Mouse (Mus musculus) adrenal gland, adult 8-10 months (tissue): ENCODE results near the gene Bex6. TPM values are rescaled to one million over a fixed set of nuclear protein-coding genes. Genes with fewer than 3 reads are reported as not detected.

ENCODE experiments used
- DNase-seq: peaks from one replicate; pipeline ENCODE4 v3.0.0; 2022
- total RNA-seq, 4 experiments: library from RNA; stranded (reverse); gene quantifications; 2 replicates each; pipeline ENCODE4 v1.2.4; 2022

The Bex6 gene
- total RNA-seq, result not detected

DNA sequence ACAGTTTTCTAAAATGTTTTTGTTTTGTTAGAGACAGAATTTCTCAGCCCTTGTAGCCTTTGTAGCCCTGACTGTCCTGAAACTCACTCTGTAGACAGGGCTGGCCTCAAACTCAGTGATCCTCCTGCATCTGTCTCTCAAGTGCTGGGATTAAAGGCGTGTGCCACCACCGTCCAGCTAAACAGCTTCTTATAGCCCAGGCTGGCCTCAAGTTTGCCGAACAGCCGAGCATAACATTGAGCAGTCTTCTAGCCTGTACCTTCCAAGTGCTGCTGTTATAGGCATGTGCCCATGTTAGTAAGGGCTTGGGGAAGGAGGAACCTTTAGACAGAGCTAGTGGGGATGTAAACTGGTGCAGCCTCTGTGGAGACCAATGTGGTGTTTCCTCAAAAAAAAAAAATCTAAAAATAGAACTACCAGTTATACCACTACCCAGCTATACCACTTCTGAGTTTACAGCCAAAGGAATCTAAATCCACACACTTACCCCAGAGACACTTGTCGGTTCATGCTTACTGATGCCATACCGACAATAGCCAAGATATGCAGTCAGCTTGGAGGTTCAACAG lies at the start of gene Bex6:
Gene Bex6, plus strand, starts transcription at position 491 of the 569 bp plus-strand sequence.
- no peak for DNase-seq

DNA sequence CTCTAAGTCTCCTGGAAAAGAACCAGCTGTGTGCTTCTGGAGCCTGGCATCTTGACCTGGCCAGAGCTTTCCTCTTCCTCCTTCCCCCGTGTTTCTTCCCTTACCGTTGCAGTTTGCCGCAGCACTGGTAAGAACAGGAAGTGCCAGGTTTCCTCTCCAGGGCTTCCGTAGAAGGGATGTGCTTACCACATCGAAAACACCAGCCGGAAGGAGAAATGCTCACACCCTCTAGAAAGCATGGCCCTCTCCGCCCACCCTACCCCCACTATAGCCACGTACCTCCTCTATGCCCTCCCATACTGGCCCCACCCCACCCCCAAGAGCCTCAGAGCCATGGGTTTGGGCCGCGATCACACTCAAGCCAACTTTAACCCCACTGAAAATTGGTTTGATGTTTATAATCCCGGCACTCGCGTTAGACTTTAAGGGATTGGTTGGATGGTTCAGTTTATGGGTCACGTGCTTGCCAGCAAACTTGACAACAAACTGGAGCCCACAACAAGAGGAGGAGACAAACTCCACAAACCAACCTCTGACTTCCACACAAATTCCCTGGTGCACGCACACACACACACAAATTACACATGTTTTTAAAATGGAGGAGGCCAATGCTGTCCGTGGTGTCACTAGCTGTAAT lies 49.3 kb upstream of the Bex6 start:
- DNase-seq, result no peak

DNA sequence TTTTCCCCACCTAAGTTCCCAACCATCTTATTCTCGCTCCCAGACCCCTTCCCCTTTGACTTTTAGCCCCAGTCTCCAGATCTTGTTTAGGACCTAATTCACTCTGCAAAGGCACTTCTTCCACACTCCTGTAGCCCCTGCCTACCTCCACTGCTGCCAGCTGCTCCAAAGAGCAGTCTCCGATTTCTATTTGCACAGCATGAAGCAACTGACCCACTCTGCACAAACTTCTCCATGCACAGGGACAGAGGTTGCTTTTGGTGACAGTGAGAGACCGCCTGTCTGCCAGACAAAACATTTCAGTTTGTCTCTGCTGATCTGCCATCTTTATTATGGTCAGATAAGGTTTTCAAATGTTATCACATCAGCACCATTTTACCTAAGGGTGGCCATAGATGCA lies 46.5 kb upstream of the Bex6 start:
- DNase-seq, result no peak

DNA sequence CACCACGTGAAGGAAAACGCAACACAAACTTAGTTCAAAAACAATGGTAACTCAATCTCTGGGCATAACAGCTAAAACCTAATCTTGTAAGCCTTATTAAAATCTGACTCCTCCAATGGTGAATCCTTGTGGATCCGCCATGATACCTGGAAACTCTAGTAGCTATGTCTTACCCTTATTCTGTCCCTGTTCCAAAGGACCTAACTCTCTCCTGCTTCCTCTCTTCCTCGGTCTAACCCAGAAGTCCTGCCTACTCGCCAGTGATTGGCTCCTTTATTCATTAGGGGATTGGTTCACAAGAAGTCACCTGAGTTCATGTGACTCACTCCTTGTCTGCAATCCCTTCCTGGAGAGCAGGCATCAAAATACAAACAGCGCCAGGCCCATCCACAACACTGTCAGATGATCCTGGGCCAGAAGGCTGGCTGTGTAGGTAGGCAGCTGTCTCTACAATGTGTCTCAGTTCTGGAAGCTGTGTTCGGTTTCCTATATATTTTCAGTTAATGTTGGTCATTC lies 43.7 kb upstream of the Bex6 start:
- no peak for DNase-seq

DNA sequence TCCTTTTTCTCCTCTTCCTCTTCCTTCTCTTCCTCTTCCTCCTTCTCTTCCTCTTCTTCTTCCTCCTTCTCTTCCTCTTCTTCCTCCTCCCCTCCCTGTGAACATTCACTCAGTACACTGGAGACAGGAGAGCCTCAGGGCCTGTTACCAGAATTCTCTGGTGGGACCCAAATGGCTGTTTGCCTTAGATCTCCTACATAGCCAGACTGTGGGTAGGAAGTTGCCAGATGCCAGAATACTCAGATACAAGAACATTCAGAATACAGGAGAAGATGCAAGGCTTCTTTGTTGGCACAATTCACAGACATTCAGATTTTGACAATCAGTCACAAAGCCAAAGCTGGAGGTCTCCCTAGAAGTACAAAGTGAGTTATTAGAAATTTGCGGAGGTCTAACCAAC lies 40.7 kb upstream of the Bex6 start:
- DNase-seq, result no peak

DNA sequence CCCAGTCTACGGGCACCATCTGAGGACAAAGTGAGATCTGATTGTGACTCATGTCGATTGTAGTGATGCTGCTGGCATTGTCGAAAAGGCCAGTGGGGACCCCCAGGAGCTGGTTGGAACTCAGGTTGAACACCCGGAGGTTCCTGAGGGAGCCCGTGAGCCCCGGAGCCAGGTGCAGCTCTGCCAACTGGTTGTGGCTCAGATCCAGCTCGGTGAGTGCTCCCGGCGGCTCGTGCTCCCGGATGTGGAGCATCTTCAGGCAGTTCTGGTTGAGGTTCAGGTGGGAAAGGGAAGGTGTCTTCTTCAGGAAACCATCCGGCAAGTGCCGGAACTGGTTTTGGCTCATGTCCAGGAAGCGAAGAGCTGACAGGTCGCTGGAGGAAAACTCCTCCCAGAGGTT lies 35.9 kb upstream of the Bex6 start:
- DNase-seq, result no peak

DNA sequence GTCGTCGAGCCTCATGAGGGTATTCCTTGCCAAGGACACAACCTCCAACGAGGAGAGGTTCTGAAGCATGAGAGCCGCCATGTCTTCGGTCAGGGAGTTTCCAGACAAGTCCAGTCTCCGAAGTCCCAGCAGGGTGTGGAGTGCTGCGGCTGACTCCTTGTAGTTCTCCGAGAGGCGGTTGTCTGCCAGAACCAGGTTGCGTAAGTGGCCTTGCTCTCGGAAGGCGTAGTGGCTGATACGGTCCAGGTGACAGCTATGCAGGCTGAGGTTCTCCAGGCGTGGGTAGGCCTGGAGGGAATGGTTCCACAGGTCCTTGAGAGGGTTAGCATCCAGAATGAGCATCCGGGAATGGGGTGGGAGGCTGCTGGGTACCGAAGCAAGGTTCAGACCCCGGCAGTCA lies 35.0 kb upstream of the Bex6 start:
- no peak for DNase-seq

DNA sequence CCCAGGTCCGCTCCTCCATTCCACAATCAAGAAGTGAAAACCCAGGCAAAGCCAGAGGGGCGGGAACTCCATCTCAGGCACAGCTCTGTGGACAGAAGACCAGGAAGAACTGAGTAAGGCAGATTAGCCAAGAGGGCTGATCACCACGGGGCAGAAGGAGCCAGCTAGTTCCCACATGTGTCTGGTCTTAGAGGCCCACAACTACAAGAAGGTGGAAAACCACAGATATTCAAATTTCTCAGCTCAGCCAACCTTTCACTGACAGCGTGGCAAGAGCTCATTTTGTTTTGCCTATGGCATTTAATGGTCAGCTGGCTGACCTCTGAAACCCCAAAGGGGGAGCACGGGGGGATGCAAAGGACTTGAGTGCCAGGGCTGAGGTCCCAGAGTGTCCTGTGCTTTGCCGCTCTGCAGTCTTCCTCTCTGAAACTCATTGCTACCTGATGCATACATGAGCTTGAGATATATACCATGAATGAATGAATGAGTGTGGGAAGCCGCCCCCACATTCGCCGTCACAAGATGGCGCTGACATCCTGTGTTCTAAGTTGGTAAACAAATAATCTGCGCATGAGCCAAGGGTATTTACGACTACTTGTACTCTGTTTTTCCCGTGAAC lies 31.9 kb upstream of the Bex6 start:
- DNase-seq, result no peak

DNA sequence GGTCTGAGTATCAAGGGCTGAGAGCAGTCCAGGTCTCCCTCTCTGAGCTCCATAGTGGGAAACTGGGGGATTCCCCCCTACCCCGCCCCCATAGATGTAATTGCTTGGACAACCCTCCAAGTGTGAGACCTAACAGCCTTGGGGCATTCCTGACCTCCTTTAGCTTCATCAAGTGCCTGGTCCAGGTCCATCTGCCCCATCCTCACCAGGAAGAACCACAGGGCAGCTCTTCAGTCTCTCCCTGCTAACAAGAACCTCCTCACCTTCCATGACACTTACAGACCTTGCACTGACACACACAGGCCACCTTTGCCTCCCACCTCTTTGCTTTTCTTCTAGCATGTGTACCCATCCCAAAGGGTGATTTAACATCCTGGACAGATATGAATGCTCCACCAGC lies 25.6 kb upstream of the Bex6 start:
- no peak for DNase-seq

DNA sequence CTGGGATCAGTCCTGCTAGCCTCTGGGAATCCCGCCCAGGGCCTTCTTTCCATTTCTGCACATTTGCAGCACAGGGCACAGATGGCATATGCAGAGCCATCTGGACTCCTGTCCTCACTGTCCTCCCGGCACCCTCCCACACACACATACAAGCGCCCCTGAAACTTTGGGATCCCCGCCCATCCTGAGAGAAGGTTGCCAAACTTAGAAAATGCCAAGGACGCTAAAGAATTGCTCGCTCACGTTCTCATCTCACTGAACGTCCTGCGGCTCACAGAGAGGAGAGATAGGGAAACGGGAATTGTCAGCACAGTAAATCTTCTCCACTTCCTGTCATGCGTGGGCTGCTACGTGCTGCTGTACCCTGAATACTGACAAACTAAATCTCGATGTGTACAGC lies 25.2 kb upstream of the Bex6 start:
- peak; percentile 82 for DNase-seq

DNA sequence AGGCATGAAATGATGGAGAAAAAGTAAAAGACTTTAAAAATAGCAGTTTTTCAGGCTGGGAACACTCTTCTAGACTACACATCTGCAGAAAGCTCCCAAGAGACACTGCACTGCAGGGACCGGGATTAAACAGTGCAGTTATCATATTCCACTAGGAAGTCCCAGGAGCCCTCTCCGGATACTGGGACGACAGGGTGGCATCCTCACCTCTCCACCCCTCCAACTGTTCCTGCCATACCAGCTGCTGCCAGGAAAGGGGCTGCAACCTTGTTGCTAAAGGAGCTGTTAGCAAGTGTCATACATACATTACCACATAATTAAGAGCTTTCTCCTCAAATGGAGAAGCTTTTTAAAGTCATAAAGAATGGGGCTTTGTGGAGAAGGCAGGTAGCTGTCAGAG lies 22.9 kb upstream of the Bex6 start:
- DNase-seq, result no peak

DNA sequence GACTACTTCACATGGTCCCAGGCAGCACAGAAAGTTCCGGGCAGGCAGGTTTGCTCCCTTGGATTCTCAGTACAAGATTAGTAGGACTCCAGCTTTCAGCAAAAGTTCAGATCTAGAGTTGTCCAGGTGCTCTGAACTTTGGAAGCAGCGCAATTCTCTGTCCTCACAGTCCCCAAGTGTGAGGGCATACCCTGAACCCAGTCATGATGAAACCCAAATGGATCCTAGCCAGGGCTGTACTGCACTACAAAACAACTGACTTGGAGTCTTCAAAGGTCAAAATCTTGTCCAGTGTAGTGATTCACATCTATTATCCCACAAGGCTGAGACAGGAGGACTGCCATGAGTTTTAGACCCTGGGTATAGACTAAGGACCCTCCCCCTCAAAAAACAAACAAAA lies 22.3 kb upstream of the Bex6 start:
- DNase-seq, result no peak

DNA sequence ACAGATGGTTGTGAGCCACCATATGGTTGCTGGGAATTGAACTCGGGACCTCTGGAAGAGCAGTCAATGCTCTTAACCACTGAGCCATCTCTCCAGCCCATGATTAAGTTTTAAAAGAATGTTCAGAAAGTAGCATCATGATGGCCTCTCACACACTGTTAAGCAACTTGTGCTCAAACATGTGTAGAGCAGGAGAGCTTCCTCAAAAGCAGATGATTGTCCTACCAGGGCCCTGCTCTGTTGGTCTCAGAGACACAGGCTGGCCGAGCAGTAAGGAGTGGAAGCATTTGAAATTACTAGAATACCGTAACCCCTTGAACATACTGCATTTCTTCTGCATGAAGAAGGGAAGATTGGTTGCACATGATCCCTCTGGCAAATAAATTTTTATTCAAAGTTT lies 20.7 kb upstream of the Bex6 start:
- no peak for DNase-seq

DNA sequence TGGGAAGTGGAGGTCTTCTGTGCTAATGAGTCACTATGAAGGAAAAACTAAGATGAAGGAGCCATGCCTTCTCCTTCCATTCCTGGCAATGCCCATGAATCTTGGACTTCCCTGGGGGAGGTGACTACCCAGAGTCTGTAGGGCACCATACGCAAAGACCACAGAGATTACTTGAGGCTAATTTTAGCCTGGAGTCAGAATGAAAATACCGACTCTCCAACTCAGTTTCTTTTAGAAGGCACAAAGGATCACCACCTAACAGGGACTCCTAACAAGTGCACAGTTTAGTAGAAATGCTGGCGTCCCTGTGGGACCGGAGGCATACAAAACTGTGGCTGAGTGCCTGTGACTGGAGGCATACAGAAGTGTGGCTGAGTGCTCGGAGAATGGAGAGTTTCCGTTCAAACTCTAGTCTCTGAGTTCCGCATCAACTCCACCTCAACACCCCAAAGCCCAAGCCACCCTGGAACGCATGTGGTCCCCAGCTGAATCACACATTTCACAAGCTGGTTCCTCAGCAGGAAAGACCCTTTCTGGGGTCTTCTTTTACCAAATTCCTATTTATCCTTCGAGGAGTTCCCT lies 18.8 kb upstream of the Bex6 start:
- no peak for DNase-seq

DNA sequence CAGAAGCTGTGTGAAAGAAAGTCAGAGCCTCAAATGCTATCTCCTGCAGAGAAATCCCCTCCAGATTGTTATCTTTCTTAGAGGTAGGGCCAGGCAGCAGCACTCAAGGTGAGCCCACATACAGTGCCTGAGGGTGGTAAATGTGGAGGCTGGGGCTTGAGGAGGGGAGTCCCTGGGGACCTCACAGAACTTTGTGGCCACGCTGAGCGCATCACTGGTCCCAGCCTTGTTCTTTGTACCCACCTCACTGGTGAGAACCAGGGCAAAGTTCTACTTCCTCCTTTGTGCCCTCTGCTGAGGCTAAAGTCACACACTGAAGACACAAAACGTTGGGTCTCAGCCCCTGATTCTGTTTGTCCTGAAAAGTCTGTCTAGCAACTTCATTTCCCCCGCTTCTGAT lies 16.2 kb upstream of the Bex6 start:
- no peak for DNase-seq

DNA sequence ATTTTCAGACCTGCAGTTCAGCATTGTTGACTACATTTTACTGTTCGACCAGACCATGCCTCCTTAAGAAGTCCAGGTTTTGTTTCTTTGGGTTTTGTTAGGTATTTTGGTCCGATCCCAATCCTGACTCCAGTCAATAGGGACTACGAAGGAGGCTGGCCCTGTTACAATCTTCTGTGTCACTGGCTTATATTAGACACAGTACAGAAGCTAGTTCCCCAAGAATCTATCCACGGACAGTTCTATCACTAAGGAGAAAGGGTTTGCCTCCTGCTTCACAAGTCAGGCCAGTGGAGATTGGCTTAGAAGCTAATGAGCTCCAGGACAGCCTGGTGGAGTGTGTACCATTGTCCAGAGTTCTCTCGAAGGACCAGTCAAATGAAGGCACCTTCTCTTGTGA lies 15.7 kb upstream of the Bex6 start:
- no peak for DNase-seq

DNA sequence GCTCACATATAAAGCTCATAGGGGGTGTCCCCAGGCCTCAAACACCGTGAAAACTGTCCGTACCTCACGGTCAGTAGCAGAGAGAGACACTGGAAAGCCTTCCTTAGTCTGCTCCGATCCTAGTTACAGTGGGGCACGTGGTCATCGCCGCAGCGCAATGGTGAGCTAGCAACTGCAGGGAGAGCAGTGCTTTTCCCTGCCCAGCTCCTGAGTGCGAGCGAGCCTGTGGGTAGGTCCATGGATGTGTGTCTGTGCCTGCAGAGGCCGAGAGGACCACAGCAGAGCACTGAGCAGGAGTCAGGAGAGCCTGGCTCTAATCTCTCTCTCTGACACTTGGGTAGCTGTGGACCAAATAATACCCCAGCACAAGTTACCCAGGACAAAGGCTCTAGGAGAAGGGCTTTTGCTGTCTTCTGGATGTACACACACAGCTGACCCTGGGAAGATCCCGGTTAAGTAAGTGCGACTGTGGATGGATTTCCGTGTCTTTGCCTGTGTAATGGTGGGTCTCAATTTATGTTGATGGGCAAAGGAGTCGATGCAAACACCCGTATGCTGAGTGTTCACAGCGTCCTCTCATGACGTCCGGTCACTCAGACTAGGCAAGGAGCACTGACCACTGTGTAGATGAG lies 15.1 kb upstream of the Bex6 start:
- DNase-seq, result no peak

DNA sequence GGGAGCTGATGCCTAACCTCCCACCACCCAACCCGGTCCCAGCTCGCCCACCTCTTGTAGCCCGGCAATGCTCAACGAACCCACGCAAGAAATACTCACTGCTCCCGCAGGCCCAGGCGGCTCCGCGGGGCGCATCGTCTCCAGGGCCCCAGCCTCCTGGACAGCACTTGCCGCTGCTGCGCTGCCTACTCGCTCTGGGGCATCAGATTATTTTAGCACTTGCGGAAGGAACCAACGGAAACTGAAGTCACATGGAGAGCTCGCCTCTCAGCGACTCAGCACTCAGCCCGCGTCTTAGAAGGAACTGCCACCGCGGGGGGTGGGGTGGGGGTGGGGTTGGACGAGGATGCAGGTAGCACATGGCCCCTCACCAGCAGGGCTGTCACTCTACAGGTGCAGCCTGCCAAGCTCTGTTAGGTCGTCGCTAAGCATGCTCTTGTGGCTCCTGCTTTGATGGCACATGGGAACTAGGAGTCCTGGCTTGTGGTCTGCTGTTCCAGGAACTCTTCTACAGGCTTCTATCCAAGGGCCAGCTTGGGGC lies 14.3 kb upstream of the Bex6 start, which contains the start of gene Nrros:
Gene Nrros, minus strand, starts transcription at position 314 of the 541 bp plus-strand sequence.
- DNase-seq, result no peak

DNA sequence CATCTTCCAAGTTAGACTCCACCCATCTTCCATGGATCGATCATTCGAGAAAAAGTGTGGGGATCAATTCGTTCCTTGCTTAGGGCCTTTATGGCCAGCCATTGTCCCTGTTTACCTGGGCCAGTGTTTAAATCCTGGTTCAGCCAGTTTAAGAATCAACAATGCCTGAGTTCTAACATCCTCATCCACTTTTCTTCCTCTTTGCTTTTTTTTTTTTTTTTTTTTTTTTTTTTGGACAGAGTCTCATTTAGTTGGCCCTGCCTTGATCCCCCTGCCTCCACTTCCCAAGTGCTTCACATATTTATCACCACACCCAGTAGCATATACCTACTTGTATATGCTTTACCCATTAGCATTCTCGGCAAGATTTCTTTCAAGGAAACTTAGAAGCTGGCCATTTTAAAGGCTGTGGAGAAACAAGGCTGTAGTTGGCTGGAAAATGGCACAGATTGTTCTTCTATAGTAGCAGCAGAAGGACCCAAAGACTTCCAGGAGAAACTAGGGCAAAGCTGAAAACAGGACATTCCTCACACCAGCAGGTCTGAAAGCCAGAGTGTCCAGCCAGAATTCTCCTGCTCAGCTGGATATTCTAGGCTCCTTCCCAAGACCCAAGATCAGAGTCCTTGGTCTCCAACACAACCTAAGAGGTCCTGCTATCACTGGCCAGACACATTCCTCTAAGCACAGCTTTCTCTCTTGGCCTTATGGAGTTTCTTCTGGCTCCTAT lies 11.6 kb upstream of the Bex6 start:
- no peak for DNase-seq

DNA sequence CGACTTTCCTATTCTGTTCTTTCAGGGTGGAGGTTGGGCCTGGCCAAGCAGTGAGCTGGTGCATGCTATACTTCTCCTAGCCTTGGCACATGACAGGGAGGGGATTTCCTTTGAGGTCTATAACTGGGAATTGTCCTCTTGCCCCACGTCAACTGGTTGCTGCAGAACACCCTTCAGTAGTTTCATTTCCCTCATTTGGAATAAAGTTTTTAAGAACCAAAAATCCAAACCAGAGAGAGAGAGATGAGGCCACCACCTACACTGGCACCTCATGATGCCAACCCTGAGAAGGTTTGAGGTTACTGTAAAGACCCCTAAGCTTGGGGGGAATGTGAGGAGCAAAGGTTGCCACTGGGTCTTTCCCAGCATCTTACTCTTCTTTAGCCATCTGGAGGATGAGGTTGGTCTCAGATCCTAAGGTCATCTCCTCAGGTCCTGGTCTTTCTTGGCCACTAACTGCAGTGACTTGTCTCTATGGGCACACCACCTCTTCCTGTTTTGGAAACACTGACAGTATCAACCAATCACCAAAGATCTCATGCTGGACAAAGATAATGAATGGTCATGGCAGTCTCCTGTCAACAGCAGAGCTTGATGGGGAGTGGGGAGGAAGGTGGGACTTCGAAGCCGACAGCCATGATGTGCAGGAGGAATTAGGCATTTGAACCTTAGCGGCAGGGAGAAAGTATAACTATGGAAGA lies 8.4 kb upstream of the Bex6 start:
- DNase-seq, result no peak

DNA sequence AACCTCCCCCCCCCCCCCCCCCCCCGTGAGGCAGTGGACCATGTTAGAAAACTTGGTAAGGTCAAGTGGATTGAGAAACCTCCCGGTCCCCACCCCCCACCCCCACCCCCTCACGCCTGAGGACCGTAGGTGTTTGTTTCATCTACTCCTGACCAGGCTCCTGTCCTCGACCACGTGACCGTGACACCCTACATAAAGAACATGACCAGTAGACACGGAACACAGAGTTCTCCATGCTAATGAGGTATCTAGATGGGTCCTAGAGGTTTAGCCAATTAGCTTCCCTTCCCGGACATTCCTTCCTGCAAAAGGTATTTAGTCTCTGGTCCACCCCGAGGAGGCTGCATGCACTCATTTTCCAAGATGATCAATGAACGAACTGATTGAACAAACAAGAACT lies 6.2 kb upstream of the Bex6 start:
- no peak for DNase-seq
